Mouse (Mus musculus) hindbrain, embryonic 14.5 days (tissue): ENCODE measurements at regions not wholly inside any gene's neighbourhood (a gene's known extent, or its start where the extent isn't known, plus 50 kb on each side); places are given as distances from the start of the nearest gene placed in this dataset.

ENCODE experiments used
- ATAC-seq: fragments of 200-750 bp; cut with Nextera tagmentation; 2 replicates; pipeline ENCODE4 v1.8.0; 2017; ENCODE audit warnings: moderate number of reproducible peaks, mild to moderate bottlenecking, moderate TSS enrichment, moderate library complexity; ENCODE audit not compliant: low FRiP score
- DNase-seq: peaks from one replicate; pipeline ENCODE4 v3.0.0-alpha.2; 2015; ENCODE audit warnings: low spot score
- H3K27ac ChIP-seq: fragments of 300-500 bp; sonication (generic); 2 replicates; pipeline ENCODE4 v1.5.1; 2014; ENCODE audit warnings: mild to moderate bottlenecking, moderate library complexity
- H3K27me3 ChIP-seq: fragments of 300-500 bp; sonication (generic); 2 replicates; pipeline ENCODE4 v1.6.1; 2014; ENCODE audit warnings: mild to moderate bottlenecking, low read length, mixed read lengths; ENCODE audit not compliant: control insufficient read depth, insufficient read depth
- H3K36me3 ChIP-seq: fragments of 300-500 bp; sonication (generic); replicated peaks from 2 replicates; pipeline ENCODE4 v1.6.1; 2014; ENCODE audit not compliant: control insufficient read depth, insufficient read depth
- H3K4me1 ChIP-seq: fragments of 300-500 bp; sonication (generic); replicated peaks from 2 replicates; pipeline ENCODE4 v1.6.1; 2014; ENCODE audit warnings: antibody characterized with exemption, low read length, mixed read lengths; ENCODE audit not compliant: control insufficient read depth, insufficient read depth
- H3K4me2 ChIP-seq: fragments of 300-500 bp; sonication (generic); replicated peaks from 2 replicates; pipeline ENCODE4 v1.6.1; 2014; ENCODE audit warnings: mild to moderate bottlenecking, moderate library complexity
- H3K4me3 ChIP-seq: fragments of 300-500 bp; sonication (generic); replicated peaks from 2 replicates; pipeline ENCODE4 v1.5.1; 2014; ENCODE audit warnings: mild to moderate bottlenecking, low read length
- H3K9ac ChIP-seq: fragments of 300-500 bp; sonication (generic); 2 replicates; pipeline ENCODE4 v1.6.1; 2014
- H3K9me3 ChIP-seq: fragments of 300-500 bp; sonication (generic); 2 replicates; pipeline ENCODE4 v1.6.1; 2016; ENCODE audit warnings: low read length; ENCODE audit not compliant: control insufficient read depth
- WGBS: fragments of 180-500 bp; shearing (Covaris S2); extraction: QIAGEN DNeasy Blood & Tissue Kit; methylation state at CpG from one replicate; pipeline ENCODE4 v1.1.7; 2014; 5-methylcytosine and 5-hydroxymethylcytosine counted together

- H3K9ac ChIP-seq, result no peak overlapping the region
- no peak overlapping the region for H3K27ac ChIP-seq
- H3K4me3 ChIP-seq, result no peak overlapping the region
- whole genome bisulfite sequencing, result 64% methylated on average over 4 of the region's 4 CpGs
- H3K4me2 ChIP-seq, result no peak overlapping the region
- no peaks in the 10 kb centered on the region for H3K27me3 ChIP-seq
- no peaks in the 10 kb centered on the region for H3K36me3 ChIP-seq
- no peaks in the 10 kb centered on the region for H3K9me3 ChIP-seq
- DNase-seq (no peak), ATAC-seq (no peak)
- no peaks in the 10 kb centered on the region for H3K4me1 ChIP-seq
Observed at GRCm38 (mm10) chr12:54385401-54385800, 181.7 kb upstream of the Egln3 start.

- Histone ChIP-seq H3K9me3 (no peaks in the 10 kb centered on the region), H3K36me3 (no peaks in the 10 kb centered on the region), H3K9ac (no peak overlapping the region), H3K4me1 (no peaks in the 10 kb centered on the region), H3K27me3 (no peaks in the 10 kb centered on the region), H3K27ac (no peak overlapping the region), H3K4me2 (no peak overlapping the region), H3K4me3 (no peak overlapping the region)
- DNase-seq (no peak), ATAC-seq (no peak)
- whole genome bisulfite sequencing, result 61% methylated on average over 3 of the region's 3 CpGs
Observed at GRCm38 (mm10) chr12:54384116-54384515, 180.5 kb upstream of the Egln3 start.

GRCm38 (mm10) chr12:54382965-54383364 is 179.3 kb upstream of the Egln3 start:
- H3K27me3 ChIP-seq, result no peaks in the 10 kb centered on the region
- no peaks in the 10 kb centered on the region for H3K36me3 ChIP-seq
- no peak overlapping the region for H3K4me2 ChIP-seq
- no peak overlapping the region for H3K9ac ChIP-seq
- H3K4me3 ChIP-seq, result no peak overlapping the region
- WGBS, result 95% methylated on average over 2 of the region's 2 CpGs
- no peak for DNase-seq
- H3K4me1 ChIP-seq, result no peaks in the 10 kb centered on the region
- H3K9me3 ChIP-seq, result 0 out of 2 replicates have a peak, but pooled peaks cover 3% of the 10 kb centered on the region
- H3K27ac ChIP-seq, result no peak overlapping the region
- ATAC-seq, result no peak

GRCm38 (mm10) chr12:54382061-54382460 is 178.4 kb upstream of the Egln3 start:
- no peak for DNase-seq

GRCm38 (mm10) chr12:54380322-54380721 is 176.7 kb upstream of the Egln3 start:
- no peaks in the 10 kb centered on the region for H3K4me1 ChIP-seq
- no peaks in the 10 kb centered on the region for H3K27me3 ChIP-seq
- no peak overlapping the region for H3K9ac ChIP-seq
- no peak overlapping the region for H3K27ac ChIP-seq
- no peak overlapping the region for H3K4me3 ChIP-seq
- WGBS, result 91% methylated on average over 5 of the region's 5 CpGs
- ATAC-seq, result no peak
- 0 out of 2 replicates have a peak, but pooled peaks cover 3% of the 10 kb centered on the region for H3K9me3 ChIP-seq
- no peak overlapping the region for H3K4me2 ChIP-seq
- no peak for DNase-seq
- H3K36me3 ChIP-seq, result no peaks in the 10 kb centered on the region

More at GRCm38 (mm10) chr12:54382061-54382460, 178.4 kb upstream of the Egln3 start:
- Histone ChIP-seq H3K4me1 (no peaks in the 10 kb centered on the region), H3K27ac (no peak overlapping the region), H3K9me3 (0 out of 2 replicates have a peak, but pooled peaks cover 3% of the 10 kb centered on the region), H3K9ac (no peak overlapping the region), H3K27me3 (no peaks in the 10 kb centered on the region), H3K4me2 (no peak overlapping the region), H3K4me3 (no peak overlapping the region), H3K36me3 (no peaks in the 10 kb centered on the region)
- WGBS, result 92% methylated on average over 6 of the region's 6 CpGs
- no peak for ATAC-seq

GRCm38 (mm10) chr12:54378576-54378975 is 174.9 kb upstream of the Egln3 start:
- H3K9me3 ChIP-seq, result 0 out of 2 replicates have a peak, but pooled peaks cover 3% of the 10 kb centered on the region
- WGBS, result 90% methylated on average over 2 of the region's 2 CpGs
- no peak for DNase-seq
- no peaks in the 10 kb centered on the region for H3K4me1 ChIP-seq
- no peak overlapping the region for H3K27ac ChIP-seq
- no peaks in the 10 kb centered on the region for H3K27me3 ChIP-seq
- no peak overlapping the region for H3K9ac ChIP-seq
- no peaks in the 10 kb centered on the region for H3K36me3 ChIP-seq
- no peak overlapping the region for H3K4me3 ChIP-seq
- ATAC-seq, result no peak
- no peak overlapping the region for H3K4me2 ChIP-seq

GRCm38 (mm10) chr12:54374060-54374459 is 170.4 kb upstream of the Egln3 start:
- Histone ChIP-seq H3K9ac (no peak overlapping the region), H3K27me3 (no peaks in the 10 kb centered on the region), H3K4me2 (no peak overlapping the region), H3K4me1 (no peaks in the 10 kb centered on the region), H3K9me3 (0 out of 2 replicates have a peak, but pooled peaks cover 3% of the 10 kb centered on the region), H3K27ac (no peak overlapping the region), H3K36me3 (no peaks in the 10 kb centered on the region), H3K4me3 (no peak overlapping the region)
- ATAC-seq (no peak), DNase-seq (no peak)
- 77% methylated on average over 4 of the region's 4 CpGs for WGBS

GRCm38 (mm10) chr12:54369217-54369616 is 165.6 kb upstream of the Egln3 start:
- WGBS, result 80% methylated on average over 5 of the region's 5 CpGs
- ATAC-seq, result no peak
- no peak for DNase-seq
- H3K4me3 ChIP-seq, result no peak overlapping the region
- no peak overlapping the region for H3K27ac ChIP-seq
- no peaks in the 10 kb centered on the region for H3K36me3 ChIP-seq
- no peaks in the 10 kb centered on the region for H3K27me3 ChIP-seq
- H3K9me3 ChIP-seq, result no peaks in the 10 kb centered on the region
- no peaks in the 10 kb centered on the region for H3K4me1 ChIP-seq
- H3K4me2 ChIP-seq, result no peak overlapping the region
- no peak overlapping the region for H3K9ac ChIP-seq

GRCm38 (mm10) chr12:54364381-54365095 is 160.9 kb upstream of the Egln3 start:
- H3K27me3 ChIP-seq, result no peaks in the 10 kb centered on the region
- no peaks in the 10 kb centered on the region for H3K4me1 ChIP-seq
- no peaks in the 10 kb centered on the region for H3K9me3 ChIP-seq
- no peak overlapping the region for H3K27ac ChIP-seq
- WGBS, result 30% methylated on average over 11 of the region's 11 CpGs
- H3K4me2 ChIP-seq, result no peak overlapping the region
- DNase-seq (no peak), ATAC-seq (peak; percentile 59; the same call in 1 of the 2 replicates)
- no peaks in the 10 kb centered on the region for H3K36me3 ChIP-seq
- no peak overlapping the region for H3K4me3 ChIP-seq
- H3K9ac ChIP-seq, result no peak overlapping the region
